Mouse (Mus musculus) forebrain, embryonic 16.5 days (tissue): Measurements from ENCODE around the gene Elobl. TPM values are rescaled to one million over a fixed set of nuclear protein-coding genes. Genes with fewer than 3 reads are reported as not detected.

Source experiments
- ATAC-seq: fragments of 200-750 bp; cut with Nextera tagmentation; 2 replicates; pipeline ENCODE4 v1.8.0; 2017; ENCODE audit warnings: mild to moderate bottlenecking, moderate library complexity
- H3K27ac ChIP-seq: fragments of 300-500 bp; sonication (generic); 2 replicates; pipeline ENCODE4 v1.5.1; 2014; ENCODE audit warnings: low read length, control low read depth
- H3K27me3 ChIP-seq: fragments of 300-500 bp; sonication (generic); replicated peaks from 2 replicates; pipeline ENCODE4 v1.6.1; 2014; ENCODE audit warnings: low read length; ENCODE audit not compliant: control insufficient read depth, insufficient read depth
- H3K36me3 ChIP-seq: fragments of 300-500 bp; sonication (generic); 2 replicates; pipeline ENCODE4 v1.6.1; 2014; ENCODE audit not compliant: control insufficient read depth, insufficient read depth
- H3K4me1 ChIP-seq: fragments of 300-500 bp; sonication (generic); replicated peaks from 2 replicates; pipeline ENCODE4 v1.6.1; 2014; ENCODE audit warnings: low read length; ENCODE audit not compliant: control insufficient read depth, insufficient read depth
- H3K4me2 ChIP-seq: fragments of 300-500 bp; sonication (generic); 2 replicates; pipeline ENCODE4 v1.6.1; 2014; ENCODE audit warnings: mild to moderate bottlenecking, low read length, control low read depth
- H3K4me3 ChIP-seq: fragments of 300-500 bp; sonication (generic); replicated peaks from 2 replicates; pipeline ENCODE4 v1.5.1; 2014; ENCODE audit warnings: mild to moderate bottlenecking, low read length, control low read depth
- H3K9ac ChIP-seq: fragments of 300-500 bp; sonication (generic); replicated peaks from 2 replicates; pipeline ENCODE4 v1.6.1; 2014; ENCODE audit warnings: low read depth, low read length, control low read depth
- H3K9me3 ChIP-seq: fragments of 300-500 bp; sonication (generic); 2 replicates; pipeline ENCODE4 v1.6.1; 2016; ENCODE audit warnings: low read length; ENCODE audit not compliant: control insufficient read depth
- WGBS: fragments of 180-500 bp; shearing (Covaris S2); extraction: QIAGEN DNeasy Blood & Tissue Kit; methylation state at CpG from one replicate; pipeline ENCODE4 v1.1.7; 2014; 5-methylcytosine and 5-hydroxymethylcytosine counted together
- polyA plus RNA-seq: library from polyadenylated mRNA; unstranded; fragments of >200 nt; fragmentation: Nextera tagmentation; extraction: Ambion mirVana; gene quantifications from 2 replicates; pipeline ENCODE4 v1.2.1, GENCODE M21; 2015

Elobl gene
- polyA plus RNA-seq: not detected in 2 replicates

- 97% methylated on average over 2 of the region's 3 CpGs for WGBS
- Histone ChIP-seq H3K4me2 (no peak within 1 kb of the TSS), H3K27me3 (no peaks in the 10 kb centered on the region), H3K27ac (no peak within 1 kb of the TSS), H3K9ac (no peak within 1 kb of the TSS), H3K4me3 (no peak within 1 kb of the TSS), H3K4me1 (no peaks in the 10 kb centered on the region), H3K36me3 (no peaks in the 10 kb centered on the region), H3K9me3 (no peaks in the 10 kb centered on the region)
- no peak for ATAC-seq
These were observed at the start of gene Elobl for GRCm38 (mm10) chr11:88966881-88967361. Gene Elobl (minus strand): TSS chr11:88966931.

GRCm38 (mm10) chr11:89012241-89012640 lies 45.5 kb upstream of the Elobl start:
- H3K4me3 ChIP-seq: no peak overlapping the region
- H3K4me2 ChIP-seq: no peak overlapping the region
- no peak overlapping the region for H3K27ac ChIP-seq
- ATAC-seq: no peak
- 85% methylated on average over 5 of the region's 5 CpGs for WGBS
- H3K9me3 ChIP-seq: no peaks in the 10 kb centered on the region
- no peak overlapping the region for H3K9ac ChIP-seq
- no peaks in the 10 kb centered on the region for H3K36me3 ChIP-seq
- no peaks in the 10 kb centered on the region for H3K27me3 ChIP-seq
- H3K4me1 ChIP-seq: no peaks in the 10 kb centered on the region

GRCm38 (mm10) chr11:89009496-89009895 lies 42.8 kb upstream of the Elobl start:
- 75% methylated on average over 7 of the region's 7 CpGs for WGBS
- Histone ChIP-seq H3K4me1 (no peaks in the 10 kb centered on the region), H3K27ac (no peak overlapping the region), H3K9me3 (no peaks in the 10 kb centered on the region), H3K27me3 (no peaks in the 10 kb centered on the region), H3K9ac (no peak overlapping the region), H3K4me2 (no peak overlapping the region), H3K4me3 (no peak overlapping the region), H3K36me3 (no peaks in the 10 kb centered on the region)
- no peak for ATAC-seq

GRCm38 (mm10) chr11:89009066-89009465 lies 42.3 kb upstream of the Elobl start:
- no peaks in the 10 kb centered on the region for H3K36me3 ChIP-seq
- H3K4me1 ChIP-seq: no peaks in the 10 kb centered on the region
- no peak overlapping the region for H3K9ac ChIP-seq
- H3K4me3 ChIP-seq: no peak overlapping the region
- 89% methylated on average over 9 of the region's 9 CpGs for WGBS
- H3K4me2 ChIP-seq: no peak overlapping the region
- H3K27ac ChIP-seq: no peak overlapping the region
- no peaks in the 10 kb centered on the region for H3K9me3 ChIP-seq
- ATAC-seq: no peak
- no peaks in the 10 kb centered on the region for H3K27me3 ChIP-seq

- H3K4me3 ChIP-seq: no peak overlapping the region
- no peaks in the 10 kb centered on the region for H3K27me3 ChIP-seq
- no peak overlapping the region for H3K9ac ChIP-seq
- H3K9me3 ChIP-seq: no peaks in the 10 kb centered on the region
- no peak for ATAC-seq
- 82% methylated on average over 3 of the region's 3 CpGs for WGBS
- no peak overlapping the region for H3K27ac ChIP-seq
- no peak overlapping the region for H3K4me2 ChIP-seq
- no peaks in the 10 kb centered on the region for H3K36me3 ChIP-seq
- H3K4me1 ChIP-seq: 0 out of 2 replicates have a peak, but pooled peaks cover 2% of the 10 kb centered on the region
These were observed 40.9 kb upstream of the Elobl start for GRCm38 (mm10) chr11:89007582-89007981.

GRCm38 (mm10) chr11:89006404-89006803 lies 39.7 kb upstream of the Elobl start:
- 0 out of 2 replicates have a peak, but pooled peaks cover 2% of the 10 kb centered on the region for H3K4me1 ChIP-seq
- no peaks in the 10 kb centered on the region for H3K27me3 ChIP-seq
- H3K27ac ChIP-seq: no peak overlapping the region
- no peaks in the 10 kb centered on the region for H3K36me3 ChIP-seq
- ATAC-seq: no peak
- H3K9me3 ChIP-seq: no peaks in the 10 kb centered on the region
- no peak overlapping the region for H3K4me2 ChIP-seq
- H3K4me3 ChIP-seq: no peak overlapping the region
- H3K9ac ChIP-seq: no peak overlapping the region

- Histone ChIP-seq H3K4me3 (no peak overlapping the region), H3K9ac (no peak overlapping the region), H3K4me2 (no peak overlapping the region), H3K4me1 (0 out of 2 replicates have a peak, but pooled peaks cover 2% of the 10 kb centered on the region), H3K9me3 (no peaks in the 10 kb centered on the region), H3K36me3 (no peaks in the 10 kb centered on the region), H3K27ac (no peak overlapping the region), H3K27me3 (no peaks in the 10 kb centered on the region)
- WGBS: 88% methylated on average over 5 of the region's 5 CpGs
- no peak for ATAC-seq
These were observed 38.7 kb upstream of the Elobl start for GRCm38 (mm10) chr11:89005473-89005872.

- H3K4me3 ChIP-seq: no peak overlapping the region
- H3K36me3 ChIP-seq: no peaks in the 10 kb centered on the region
- 0 out of 2 replicates have a peak, but pooled peaks cover 8% of the 10 kb centered on the region for H3K4me1 ChIP-seq
- no peak for ATAC-seq
- H3K9me3 ChIP-seq: no peaks in the 10 kb centered on the region
- no peak overlapping the region for H3K9ac ChIP-seq
- H3K4me2 ChIP-seq: no peak overlapping the region
- 82% methylated on average over 4 of the region's 4 CpGs for WGBS
- no peak overlapping the region for H3K27ac ChIP-seq
- H3K27me3 ChIP-seq: peaks cover 17% of the 10 kb centered on the region
These were observed 37.0 kb upstream of the Elobl start for GRCm38 (mm10) chr11:89003726-89004125.

- no peak for ATAC-seq
- Histone ChIP-seq H3K9ac (no peak overlapping the region), H3K36me3 (no peaks in the 10 kb centered on the region), H3K27me3 (peaks cover 18% of the 10 kb centered on the region), H3K4me3 (no peak overlapping the region), H3K9me3 (no peaks in the 10 kb centered on the region), H3K4me1 (0 out of 2 replicates have a peak, but pooled peaks cover 8% of the 10 kb centered on the region), H3K27ac (no peak overlapping the region), H3K4me2 (no peak overlapping the region)
- WGBS: 70% methylated on average over 6 of the region's 6 CpGs
These were observed 36.3 kb upstream of the Elobl start for GRCm38 (mm10) chr11:89003078-89003477.

GRCm38 (mm10) chr11:89002621-89003020 lies 35.9 kb upstream of the Elobl start:
- Histone ChIP-seq H3K36me3 (no peaks in the 10 kb centered on the region), H3K4me2 (no peak overlapping the region), H3K27ac (no peak overlapping the region), H3K9me3 (no peaks in the 10 kb centered on the region), H3K27me3 (peaks cover 18% of the 10 kb centered on the region), H3K4me3 (no peak overlapping the region), H3K9ac (no peak overlapping the region), H3K4me1 (0 out of 2 replicates have a peak, but pooled peaks cover 8% of the 10 kb centered on the region)
- ATAC-seq: no peak
- 58% methylated on average over 5 of the region's 5 CpGs for WGBS
